Comparison of ENCODE assay signal across 15 mouse cellular contexts in the genomic region with DNA sequence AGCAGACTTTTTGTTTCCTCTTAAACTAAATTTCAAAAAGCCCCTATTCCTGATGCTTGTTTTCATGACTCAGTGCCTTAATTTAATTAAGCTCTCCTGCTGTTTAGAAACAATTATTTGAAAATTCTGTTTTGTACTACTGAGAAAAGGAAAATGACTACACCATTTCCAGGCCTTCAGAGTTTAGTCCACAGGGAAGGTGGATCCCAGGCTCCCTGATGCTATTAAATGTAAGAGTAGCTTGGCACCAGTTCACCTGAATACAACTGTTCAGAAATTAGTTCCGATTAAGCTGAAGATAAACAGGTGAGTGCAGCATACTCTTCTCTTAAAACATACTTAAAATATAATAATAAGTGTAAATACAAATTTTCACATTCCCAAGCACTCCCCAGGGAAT.
"Had no signal": no experiment of that assay in that cellular context is flagged by ENCODE, and none has a peak within 500 bp of the region (broad histone marks: within the 10 kb centered on the region; RNA-seq: fewer than 3 reads in every experiment).

No protein-coding gene starts in this region.

- H3K4me1 ChIP-seq: kidney, embryonic 15.5 days; liver, embryonic 13.5 days; midbrain, embryonic 12.5 days; neural tube, embryonic 12.5 days; neural tube, embryonic 15.5 days had no signal

- H3K27me3 ChIP-seq: kidney, embryonic 15.5 days; liver, embryonic 13.5 days; midbrain, embryonic 12.5 days; neural tube, embryonic 12.5 days; neural tube, embryonic 15.5 days had no signal

- H3K4me3 ChIP-seq: kidney, embryonic 15.5 days; left cerebral cortex, adult 2 months; liver, embryonic 13.5 days; midbrain, embryonic 12.5 days; neural tube, embryonic 12.5 days; neural tube, embryonic 15.5 days had no signal

- H3K9ac ChIP-seq: kidney, embryonic 15.5 days; liver, embryonic 13.5 days; midbrain, embryonic 12.5 days; neural tube, embryonic 12.5 days; neural tube, embryonic 15.5 days had no signal

- H3K36me3 ChIP-seq: kidney, embryonic 15.5 days; liver, embryonic 13.5 days; midbrain, embryonic 12.5 days; neural tube, embryonic 12.5 days; neural tube, embryonic 15.5 days had no signal

- H3K4me2 ChIP-seq: kidney, embryonic 15.5 days; liver, embryonic 13.5 days; midbrain, embryonic 12.5 days; neural tube, embryonic 12.5 days; neural tube, embryonic 15.5 days had no signal

- H3K9me3 ChIP-seq: kidney, embryonic 15.5 days; liver, embryonic 13.5 days; midbrain, embryonic 12.5 days; neural tube, embryonic 12.5 days; neural tube, embryonic 15.5 days had no signal

- H3K27ac ChIP-seq: kidney, embryonic 15.5 days; left cerebral cortex, adult 2 months; liver, embryonic 13.5 days; midbrain, embryonic 12.5 days; neural tube, embryonic 12.5 days; neural tube, embryonic 15.5 days had no signal

- DNase-seq: kidney, adult 2 months; kidney, postnatal 10 days; kidney, postnatal 36 days; layer of hippocampus, postnatal 36 days; liver, embryonic 13.5 days; lung, adult 2 months; lung, postnatal 14 days; lung, postnatal 4 days; thymus, adult 18-20 months; thymus, postnatal 36 days had no signal
